Mouse (Mus musculus) lung, embryonic 16.5 days (tissue): ENCODE data around the gene Zfp972. TPM values are rescaled to one million over a fixed set of nuclear protein-coding genes. Genes with fewer than 3 reads are reported as not detected.
"Not testable (repeated sequence)": the region's sequence is repeated elsewhere in the genome, so short reads cannot be mapped to it uniquely, and the experiment has no call there.

Experiments used
- ATAC-seq: fragments of 200-750 bp; cut with Nextera tagmentation; 2 replicates; pipeline ENCODE4 v1.8.0; 2017; ENCODE audit warnings: low read depth, mild to moderate bottlenecking, moderate library complexity
- H3K27ac ChIP-seq: fragments of 300-500 bp; sonication (generic); 2 replicates; pipeline ENCODE4 v1.5.1; 2014; ENCODE audit warnings: mild to moderate bottlenecking, control low read depth, low read length
- H3K27me3 ChIP-seq: fragments of 300-500 bp; sonication (generic); 2 replicates; pipeline ENCODE4 v1.6.1; 2014; ENCODE audit warnings: low read depth, low read length, mixed read lengths; ENCODE audit not compliant: control insufficient read depth, insufficient read depth
- H3K36me3 ChIP-seq: fragments of 300-500 bp; sonication (generic); 2 replicates; pipeline ENCODE4 v1.6.1; 2014; ENCODE audit warnings: low read length; ENCODE audit not compliant: control insufficient read depth, insufficient read depth
- H3K4me1 ChIP-seq: fragments of 300-500 bp; sonication (generic); replicated peaks from 2 replicates; pipeline ENCODE4 v1.6.1; 2014; ENCODE audit warnings: low read length, mixed read lengths; ENCODE audit not compliant: control insufficient read depth, insufficient read depth
- H3K4me2 ChIP-seq: fragments of 300-500 bp; sonication (generic); 2 replicates; pipeline ENCODE4 v1.6.1; 2014; ENCODE audit warnings: low read depth, low read length, control low read depth
- H3K4me3 ChIP-seq: fragments of 300-500 bp; sonication (generic); 2 replicates; pipeline ENCODE4 v1.5.1; 2014; ENCODE audit warnings: mild to moderate bottlenecking, low read length, control low read depth
- H3K9ac ChIP-seq: fragments of 300-500 bp; sonication (generic); 2 replicates; pipeline ENCODE4 v1.6.1; 2014; ENCODE audit warnings: low read length, control low read depth
- H3K9me3 ChIP-seq: fragments of 300-500 bp; sonication (generic); 2 replicates; pipeline ENCODE4 v1.6.1; 2016; ENCODE audit warnings: low read length; ENCODE audit not compliant: control insufficient read depth
- WGBS: fragments of 180-500 bp; shearing (Covaris S2); extraction: QIAGEN DNeasy Blood & Tissue Kit; methylation state at CpG from one replicate; pipeline ENCODE4 v1.1.7; 2014; 5-methylcytosine and 5-hydroxymethylcytosine counted together
- polyA plus RNA-seq: library from polyadenylated mRNA; unstranded; fragments of >200 nt; fragmentation: Nextera tagmentation; extraction: Ambion mirVana; gene quantifications from 2 replicates; pipeline ENCODE4 v1.2.1, GENCODE M21; 2015

The Zfp972 gene
- 0.54 and 0.55 TPM in 2 replicates for polyA plus RNA-seq

DNA sequence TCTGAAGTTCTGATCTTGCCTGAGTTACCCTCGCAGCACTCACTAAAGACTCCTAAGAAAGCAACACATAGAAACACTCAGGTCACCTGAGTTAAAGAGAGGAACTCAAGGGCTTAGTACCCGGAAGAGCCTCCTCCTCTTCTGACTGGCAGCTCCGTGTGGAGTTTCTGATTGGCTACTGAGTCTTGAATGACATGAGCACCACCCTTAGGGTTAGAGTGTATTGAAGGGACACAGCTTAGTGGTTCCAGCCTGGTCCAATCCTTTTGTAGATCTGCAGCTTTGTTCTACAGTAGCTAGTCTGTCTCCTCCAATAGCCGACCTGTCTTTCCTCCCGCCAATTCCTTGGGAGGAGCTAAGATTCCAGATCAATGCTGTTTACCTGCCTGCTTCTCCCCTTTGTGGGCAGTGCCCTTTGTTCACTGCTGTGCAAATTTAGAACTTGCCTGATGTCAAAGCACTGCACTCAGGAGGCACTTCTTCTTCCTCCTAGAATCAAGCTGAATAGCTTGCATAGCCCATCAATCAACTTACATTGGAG is at the start of gene Zfp972:
Zfp972 (minus strand) TSS at position 51 of the 541 bp plus-strand sequence.
- not testable (repeated sequence) for H3K9me3 ChIP-seq, ATAC-seq, H3K27me3 ChIP-seq, H3K4me2 ChIP-seq, H3K27ac ChIP-seq, H3K9ac ChIP-seq, H3K36me3 ChIP-seq, H3K4me1 ChIP-seq
- peak within 1 kb of the TSS; percentile 18; the same call in 1 of the 2 replicates for H3K4me3 ChIP-seq
- 52% methylated on average over 3 of the region's 5 CpGs for WGBS

- WGBS: 72% methylated on average over 7 of the region's 7 CpGs
- not testable (repeated sequence) for H3K27me3 ChIP-seq, ATAC-seq, H3K4me3 ChIP-seq, H3K27ac ChIP-seq, H3K9me3 ChIP-seq, H3K4me2 ChIP-seq, H3K36me3 ChIP-seq, H3K9ac ChIP-seq, H3K4me1 ChIP-seq
These were observed 49.4 kb upstream of the Zfp972 start for GRCm38 (mm10) chr2:177974814-177975213.

DNA sequence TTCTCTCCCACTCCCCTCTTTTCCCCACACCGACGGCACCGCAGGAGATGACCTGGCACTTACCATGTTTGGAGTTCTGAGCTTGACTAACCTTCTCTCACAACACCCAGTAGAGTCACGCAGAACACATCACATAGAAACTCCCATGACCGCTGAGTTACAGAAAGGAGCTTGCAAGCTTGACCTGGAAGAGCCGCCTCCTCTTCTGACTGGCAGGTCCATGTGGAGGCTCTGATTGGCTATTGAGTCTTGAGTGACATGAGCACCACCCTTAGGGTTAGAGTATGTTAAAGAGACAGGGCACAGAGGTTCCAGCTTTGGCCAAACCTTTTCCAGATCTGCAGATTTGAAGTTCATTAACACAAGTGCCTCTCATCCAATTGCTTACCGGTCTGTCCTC is 31.7 kb upstream of the Zfp972 start, which contains the start of gene Gm14326:
Gm14326 (minus strand) TSS at position 153 of the 400 bp plus-strand sequence.
- not testable (repeated sequence) for H3K36me3 ChIP-seq

DNA sequence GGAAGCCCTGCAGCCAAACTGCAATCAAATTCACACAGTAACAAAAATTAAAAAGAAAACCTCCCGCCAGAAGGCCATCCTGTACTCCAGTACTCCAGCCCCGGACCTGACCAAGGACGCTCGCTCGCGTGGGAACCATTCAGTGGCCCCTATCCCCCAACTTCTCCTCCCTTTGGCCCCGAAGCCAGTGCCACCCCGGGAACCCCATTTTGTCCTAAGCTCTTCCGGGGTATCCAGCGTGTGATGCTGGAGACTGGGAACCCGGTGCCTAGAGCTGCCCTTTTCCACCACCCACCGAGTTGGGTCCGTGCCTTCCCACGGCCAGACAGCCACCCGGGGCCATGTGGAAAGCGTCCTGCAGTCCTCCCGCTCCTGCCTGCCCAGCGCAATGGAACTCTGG is 31.3 kb upstream of the Zfp972 start:
- not testable (repeated sequence) for H3K27me3 ChIP-seq, H3K4me1 ChIP-seq, H3K27ac ChIP-seq, H3K9me3 ChIP-seq, ATAC-seq, H3K36me3 ChIP-seq
- Histone ChIP-seq H3K9ac (peak overlapping the region; percentile 53; the same call in 1 of the 2 replicates), H3K4me3 (peak overlapping the region; percentile 50), H3K4me2 (0 out of 2 replicates have a peak overlapping the region, but pooled peaks have one; percentile 27)
- under 1% methylated on average over 18 of the region's 18 CpGs for WGBS

More for the DNA sequence above, 31.7 kb upstream of the Zfp972 start, which contains the start of gene Gm14326:
- H3K27ac ChIP-seq, H3K27me3 ChIP-seq, H3K9me3 ChIP-seq, H3K4me1 ChIP-seq, ATAC-seq: not testable (repeated sequence)
- H3K4me3 ChIP-seq: peak within 1 kb of the TSS; percentile 50
- H3K4me2 ChIP-seq: peak within 1 kb of the TSS; percentile 32; the same call in 1 of the 2 replicates
- 0% methylated on average over 4 of the region's 7 CpGs for WGBS
- peak within 1 kb of the TSS; percentile 53; the same call in 1 of the 2 replicates for H3K9ac ChIP-seq

- H3K27me3 ChIP-seq, H3K4me1 ChIP-seq, H3K9me3 ChIP-seq, H3K4me3 ChIP-seq, H3K9ac ChIP-seq, H3K4me2 ChIP-seq, ATAC-seq, H3K27ac ChIP-seq, H3K36me3 ChIP-seq: not testable (repeated sequence)
- WGBS: 97% methylated on average over 4 of the region's 12 CpGs
These were observed 22.1 kb downstream of the Zfp972 start for GRCm38 (mm10) chr2:177903276-177903675.

GRCm38 (mm10) chr2:177898171-177898570 is 27.2 kb downstream of the Zfp972 start:
- H3K4me2 ChIP-seq, H3K27ac ChIP-seq, ATAC-seq, H3K9ac ChIP-seq, H3K4me3 ChIP-seq, H3K27me3 ChIP-seq, H3K4me1 ChIP-seq, H3K36me3 ChIP-seq, H3K9me3 ChIP-seq: not testable (repeated sequence)
- 78% methylated on average over 2 of the region's 3 CpGs for WGBS

GRCm38 (mm10) chr2:177897046-177897578 is 28.3 kb downstream of the Zfp972 start, which contains the start of gene Gm14327:
TSS of gene Gm14327 (plus strand) at chr2:177897096.
- 30% methylated on average over 9 of the region's 13 CpGs for WGBS
- not testable (repeated sequence) for H3K9me3 ChIP-seq, ATAC-seq, H3K27ac ChIP-seq, H3K27me3 ChIP-seq, H3K4me2 ChIP-seq, H3K36me3 ChIP-seq, H3K4me1 ChIP-seq, H3K9ac ChIP-seq
- peak within 1 kb of the TSS; percentile 24 for H3K4me3 ChIP-seq

GRCm38 (mm10) chr2:177887743-177888142 is 37.7 kb downstream of the Zfp972 start:
- not testable (repeated sequence) for H3K36me3 ChIP-seq, H3K4me1 ChIP-seq, H3K27me3 ChIP-seq, ATAC-seq, H3K27ac ChIP-seq, H3K4me3 ChIP-seq, H3K9ac ChIP-seq, H3K9me3 ChIP-seq, H3K4me2 ChIP-seq
- 87% methylated on average over 12 of the region's 14 CpGs for WGBS

GRCm38 (mm10) chr2:177862254-177862653 is 63.2 kb downstream of the Zfp972 start:
- not testable (repeated sequence) for H3K27ac ChIP-seq, ATAC-seq, H3K4me2 ChIP-seq, H3K9ac ChIP-seq, H3K27me3 ChIP-seq, H3K9me3 ChIP-seq, H3K4me3 ChIP-seq, H3K4me1 ChIP-seq, H3K36me3 ChIP-seq
- 83% methylated on average over 2 of the region's 2 CpGs for WGBS
